Mouse (Mus musculus) neutrophil, adult 59 days (primary cell): ENCODE data around the gene Eps15l1. TPM values are rescaled to one million over a fixed set of nuclear protein-coding genes. Genes with fewer than 3 reads are reported as not detected.

Source experiments
- total RNA-seq, 2 experiments: library from RNA; stranded (reverse); gene quantifications; 1 replicate in 1 of 2; 2 replicates in 1 of 2; pipeline ENCODE4 v1.2.4; 2023

The Eps15l1 gene
- total RNA-seq = 10 to 100 TPM; 54.1 to 62.4 TPM

GRCm38 (mm10) chr8:72421362-72422335, at the start of gene Eps15l1:
TSS of gene Eps15l1 (minus strand) at chr8:72421460.

GRCm38 (mm10) chr8:72443338-72443993, 22.2 kb upstream of the Eps15l1 start, which contains the start of the genes Calr3 and 1700030K09Rik:
TSS of gene Calr3 (minus strand) at chr8:72443870.
TSS of gene 1700030K09Rik (plus strand) at chr8:72443880.

GRCm38 (mm10) chr8:72318801-72319322, 102.4 kb downstream of the Eps15l1 start, which contains the start of gene Klf2:
TSS of gene Klf2 (plus strand) at chr8:72319033.

DNA sequence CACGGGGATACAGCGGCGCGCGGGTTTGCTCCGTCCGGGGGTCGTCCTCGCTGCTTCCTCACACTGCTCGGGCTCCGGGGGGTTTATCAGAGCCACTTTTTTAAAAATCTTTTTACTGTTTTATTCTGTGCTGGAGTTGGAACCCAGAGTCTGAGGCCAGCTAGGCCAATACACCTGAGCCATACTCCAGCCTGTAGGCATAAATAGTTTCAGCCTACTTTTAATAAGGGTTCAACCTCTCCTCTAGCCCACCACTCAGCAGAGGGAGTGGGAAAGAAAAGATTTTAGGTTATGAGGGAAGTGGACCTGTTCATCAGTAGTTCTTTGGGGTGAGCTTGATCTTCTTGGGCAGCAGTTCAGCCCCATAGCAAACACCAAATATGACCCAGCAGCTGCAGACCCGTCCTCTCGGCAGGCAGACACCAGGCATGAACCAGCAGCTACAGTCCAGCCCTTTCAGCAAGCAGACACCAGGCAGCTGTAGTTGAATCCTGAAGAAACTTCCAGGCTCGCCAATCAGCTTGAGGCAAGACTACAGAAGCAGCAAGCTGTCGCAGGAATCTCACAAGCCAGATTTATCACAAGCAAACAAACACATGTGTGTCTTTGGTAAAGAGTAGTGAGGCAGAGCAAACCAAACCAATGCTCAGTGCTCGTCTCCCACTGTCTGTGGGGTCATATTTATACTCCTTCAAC, 115.9 kb downstream of the Eps15l1 start, which contains the start of gene Gm10282:
Gene Gm10282 (minus strand): TSS at position 51 of the 696 bp plus-strand sequence.

Other genes with a start within 250 kb of the Eps15l1 start
- 10 to 100 TPM; 14.7 to 16.8 TPM for gene Hsh2d, start 231.8 kb downstream of the Eps15l1 start, total RNA-seq
- gene Cib3, start 208.6 kb downstream of the Eps15l1 start, total RNA-seq = under 1 TPM in 1 of 2 experiments, not detected in 1; 0.29 TPM
- gene Gm11034, start 207.8 kb downstream of the Eps15l1 start, total RNA-seq = not detected
- gene Fam32a, start 201.7 kb downstream of the Eps15l1 start, total RNA-seq = 100 to 1,000 TPM; 100 to 104 TPM
- gene Ap1m1, start 181.4 kb downstream of the Eps15l1 start, total RNA-seq = 100 to 1,000 TPM; 146 to 149 TPM
- gene Gm10282, start 116.2 kb downstream of the Eps15l1 start, total RNA-seq = 10 to 100 TPM; 76.5 to 81.0 TPM
- gene Klf2, start 102.4 kb downstream of the Eps15l1 start, total RNA-seq = 1,000 to 10,000 TPM; 1,455 to 2,115 TPM
- gene Calr3, start 22.4 kb upstream of the Eps15l1 start, total RNA-seq = not detected
- 1 to 10 TPM; 3.0 to 3.1 TPM for gene 1700030K09Rik, start 22.4 kb upstream of the Eps15l1 start, total RNA-seq
- 10 to 100 TPM; 62.0 to 74.2 TPM for gene Cherp, start 53.8 kb upstream of the Eps15l1 start, total RNA-seq
- 100 to 1,000 TPM; 120 to 123 TPM for gene Slc35e1, start 71.2 kb upstream of the Eps15l1 start, total RNA-seq
- gene Med26, start 126.8 kb upstream of the Eps15l1 start, total RNA-seq = 10 to 100 TPM; 12.9 to 13.5 TPM
- 100 to 1,000 TPM in 1 of 2 experiments, 10 to 100 TPM in 1; 96.9 to 109 TPM for gene Smim7, start 149.6 kb upstream of the Eps15l1 start, total RNA-seq
- gene Tmem38a, start 150.6 kb upstream of the Eps15l1 start, total RNA-seq = 10 to 100 TPM; 16.2 to 16.3 TPM
- under 1 TPM; 0.42 to 0.44 TPM for gene Nwd1, start 225.3 kb upstream of the Eps15l1 start, total RNA-seq